Mouse (Mus musculus) testis, adult 2 months (tissue): ENCODE measurements around the gene Psma5.

ENCODE experiments used
- CTCF ChIP-seq: fragments of 200-500 bp; IDR thresholded peaks from 2 replicates; pipeline ENCODE4 v1.5.1; 2012; ENCODE audit warnings: low read depth, mild to moderate bottlenecking, inconsistent platforms, low read length, moderate library complexity; ENCODE audit not compliant: control insufficient read depth, insufficient read depth, insufficient replicate concordance
- POLR2A ChIP-seq: fragments of 200-500 bp; IDR thresholded peaks from 2 replicates; pipeline ENCODE4 v1.6.1; 2012; ENCODE audit warnings: low read depth, mild to moderate bottlenecking, inconsistent platforms, low read length, moderate library complexity; ENCODE audit not compliant: control insufficient read depth

- TF ChIP-seq CTCF (no peak), POLR2A (no peak)
Measured at GRCm38 (mm10) chr3:108210771-108211139, 46.0 kb upstream of the Psma5 start, which contains the start of gene Atxn7l2.
